Mouse (Mus musculus): Measurements from ENCODE around the gene Lgr5.

Lgr5 gene

DNA sequence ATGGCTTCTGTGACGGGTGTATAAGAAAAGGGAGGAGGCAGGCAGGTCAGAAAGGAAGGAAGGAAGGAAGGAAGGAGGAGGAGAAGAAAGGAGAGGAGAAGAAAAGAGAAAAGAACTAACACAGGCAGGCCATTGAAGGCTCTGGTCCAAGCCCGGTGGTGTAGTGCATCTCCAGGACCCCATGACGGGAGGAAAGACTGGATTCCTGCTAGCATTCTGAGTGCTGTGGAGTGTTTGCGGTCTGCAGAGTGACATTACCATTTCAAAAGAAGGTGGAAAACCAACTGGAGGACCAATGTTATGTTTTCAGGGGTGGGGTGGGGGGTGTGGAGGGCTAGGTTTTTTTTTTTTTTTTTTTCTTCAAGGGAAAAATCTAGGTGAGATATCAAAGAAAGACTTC is 165.6 kb downstream of the Lgr5 start:
- no peak for DNase-seq (ENCODE audit: low spot score)

DNA sequence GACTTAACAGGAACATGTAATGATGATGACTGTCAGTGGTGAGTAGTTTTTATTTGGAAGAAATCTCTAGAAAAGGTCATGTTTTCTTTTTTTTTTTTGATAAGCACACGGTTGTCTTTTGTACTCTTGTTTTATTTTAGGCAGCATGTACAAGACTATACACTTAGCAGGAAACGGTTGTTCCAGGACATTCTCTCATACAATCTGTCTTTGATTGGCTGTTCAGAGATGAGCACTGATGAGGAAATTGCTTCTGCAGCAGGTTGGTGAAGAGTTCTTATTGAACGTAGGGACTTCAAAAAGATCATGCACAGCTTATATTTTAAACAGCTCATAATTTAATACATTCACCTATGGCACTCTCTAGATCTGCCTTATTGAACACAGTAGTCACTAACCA is 173.5 kb downstream of the Lgr5 start:
- DNase-seq (ENCODE audit: low spot score): no peak

DNA sequence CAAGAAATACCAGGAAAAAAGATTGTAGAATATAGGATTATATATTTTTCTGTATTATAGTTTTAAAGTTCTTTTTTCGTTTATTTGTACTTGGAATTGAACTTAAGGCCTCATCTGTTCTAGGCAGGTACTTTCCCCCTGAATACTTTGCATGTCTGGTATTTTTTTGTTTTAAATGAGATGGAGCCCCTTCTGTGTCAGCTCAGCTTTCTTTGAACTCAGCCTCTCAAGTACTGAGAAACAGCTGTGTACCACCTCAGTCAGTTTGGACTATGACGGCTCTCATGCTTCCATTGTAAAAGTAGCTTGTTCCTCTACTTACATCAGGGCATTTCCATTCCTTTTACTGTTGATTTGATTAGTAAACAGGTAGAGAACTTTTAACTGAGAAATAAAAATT is 174.1 kb downstream of the Lgr5 start:
- no peak for DNase-seq (ENCODE audit: low spot score)

DNA sequence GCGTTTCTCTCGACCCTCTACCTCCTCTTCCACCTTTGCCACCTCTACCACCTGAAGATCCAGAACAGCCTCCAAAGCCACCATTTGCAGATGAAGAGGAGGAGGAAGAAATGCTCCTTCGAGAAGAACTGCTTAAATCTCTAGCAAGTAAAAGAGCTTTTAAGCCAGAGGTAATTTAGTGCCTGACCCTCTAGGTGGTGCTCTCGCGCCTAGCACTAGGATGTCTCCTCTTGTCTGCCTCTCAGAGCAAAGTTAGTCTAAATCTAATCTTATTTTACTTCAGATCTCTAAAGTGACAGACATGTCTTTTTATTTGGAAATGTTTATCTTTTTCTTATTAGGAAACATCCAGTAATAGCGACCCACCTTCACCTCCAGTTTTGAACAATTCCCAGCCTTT is 181.2 kb downstream of the Lgr5 start:
- DNase-seq (ENCODE audit: low spot score): peak; percentile 79
